Mouse (Mus musculus) cerebellum, postnatal 14 days (tissue): ENCODE measurements around the gene Fam189a2.

Experiments used
- DNase-seq, 2 experiments: peaks; one replicate each; pipeline ENCODE4 v3.0.0; 2021; ENCODE audit warnings: mixed read lengths in 2 of 2

Fam189a2 gene

GRCm38 (mm10) chr19:24030871-24031556, at the start of gene Fam189a2:
Fam189a2 (minus strand) TSS chr19:24031019.
- peak; percentile 24 to 34 for DNase-seq

DNA sequence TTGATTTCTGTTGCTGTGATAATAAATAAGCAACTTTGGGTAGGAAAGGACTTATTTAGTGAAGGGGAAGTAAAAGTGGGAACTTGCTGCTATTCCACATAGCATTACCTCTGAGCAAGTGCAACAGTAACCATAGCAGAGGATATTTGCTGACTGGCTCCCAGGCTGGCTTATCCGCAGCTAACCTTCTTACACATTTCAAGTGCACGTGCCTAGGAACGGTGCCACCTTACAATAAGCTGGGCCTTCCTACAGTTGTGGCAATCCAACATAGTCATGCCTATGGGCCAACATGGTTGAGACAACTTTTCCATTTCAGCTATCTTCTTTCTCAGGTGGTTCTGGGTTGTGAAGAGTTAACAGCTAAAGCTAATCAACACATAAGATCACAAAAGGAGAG, 46.8 kb upstream of the Fam189a2 start:
- no peak for DNase-seq

- DNase-seq: no peak
These were observed 45.7 kb upstream of the Fam189a2 start for GRCm38 (mm10) chr19:24076536-24076935.

DNA sequence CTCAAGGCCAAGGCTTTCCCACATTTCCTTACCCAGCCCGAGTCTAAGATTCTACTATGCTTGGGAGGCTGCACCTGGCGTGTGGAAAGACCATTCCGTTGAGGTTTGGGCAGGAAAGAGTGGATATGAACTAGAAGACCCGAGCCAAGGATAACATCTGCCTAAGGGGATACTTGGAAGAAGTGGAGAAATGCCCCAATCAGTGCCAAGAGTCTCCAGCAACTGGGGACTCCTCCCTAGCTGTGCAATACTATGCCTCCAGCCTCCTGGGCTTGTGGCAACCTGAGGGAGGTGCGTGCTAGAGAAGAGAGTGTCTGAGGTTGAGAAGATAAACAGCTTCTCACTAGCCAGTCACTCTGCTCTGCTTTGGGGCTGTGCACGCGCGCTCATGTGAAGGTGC, 45.1 kb upstream of the Fam189a2 start:
- DNase-seq: no peak

- no peak for DNase-seq
These were observed 42.3 kb upstream of the Fam189a2 start for GRCm38 (mm10) chr19:24073155-24073554.

GRCm38 (mm10) chr19:24064348-24064895, 33.6 kb upstream of the Fam189a2 start:
- no peak for DNase-seq

GRCm38 (mm10) chr19:24063585-24063984, 32.8 kb upstream of the Fam189a2 start:
- DNase-seq: no peak

DNA sequence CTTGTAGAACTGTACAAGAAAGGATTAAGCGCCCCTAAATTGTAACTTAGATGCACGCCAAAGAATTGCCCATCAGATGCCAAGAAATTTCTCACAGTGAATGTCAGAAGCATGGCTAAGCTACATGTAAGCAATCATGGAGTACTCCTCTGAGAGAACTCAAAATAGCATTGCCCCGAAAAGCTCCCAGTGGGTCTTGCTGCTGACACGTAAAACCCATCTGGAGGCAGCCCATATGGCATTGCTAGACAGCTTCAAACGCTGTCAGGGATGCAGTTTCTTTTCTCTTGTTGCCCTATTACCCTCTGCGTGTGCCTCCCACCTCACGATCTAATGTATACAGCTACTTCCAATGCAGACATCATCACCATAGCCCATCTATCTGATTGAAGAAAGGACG, 28.0 kb upstream of the Fam189a2 start:
- DNase-seq: peak; percentile 10 to 15

GRCm38 (mm10) chr19:24058021-24058420, 27.2 kb upstream of the Fam189a2 start:
- peak; percentile 5 to 9 for DNase-seq

DNA sequence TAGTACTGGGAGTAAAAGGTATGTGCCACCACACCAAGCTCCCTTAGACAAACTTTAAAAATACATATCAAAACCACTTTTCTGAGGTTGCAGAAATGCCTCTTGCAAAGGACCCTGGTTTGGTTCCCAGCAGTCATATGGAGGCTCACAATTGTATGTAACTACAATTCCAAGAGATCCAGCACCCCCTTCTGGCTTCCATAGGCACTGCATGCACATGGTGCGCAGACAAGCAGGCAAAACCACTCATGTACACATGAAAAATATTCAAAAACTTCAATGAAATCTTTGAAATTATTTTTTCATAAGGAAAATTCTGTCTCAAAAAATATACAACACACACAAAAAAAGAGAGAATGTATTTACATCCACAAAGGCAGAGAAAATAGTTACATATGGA, 26.1 kb upstream of the Fam189a2 start:
- peak in 1 of 2 experiments; percentile 5 for DNase-seq

DNA sequence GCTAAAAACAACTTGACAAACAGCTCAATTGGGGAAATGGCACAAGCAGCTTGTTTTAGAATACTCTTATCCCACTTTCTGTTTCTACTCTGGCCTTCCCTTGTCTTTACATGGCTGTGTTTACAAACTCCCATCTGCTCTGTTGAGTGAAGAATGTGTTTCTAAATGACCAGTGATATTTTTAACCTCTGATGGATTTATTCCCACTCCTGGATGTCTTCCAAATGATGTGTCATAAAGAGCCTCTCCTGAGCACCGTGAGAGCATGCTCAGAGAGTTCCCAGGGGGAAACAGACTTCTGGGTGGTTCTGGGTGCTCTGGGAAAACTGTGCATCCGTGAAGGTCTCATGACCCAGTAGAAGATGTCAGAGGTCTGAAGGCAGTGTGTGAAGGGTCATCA, 24.1 kb upstream of the Fam189a2 start:
- DNase-seq: peak in 1 of 2 experiments; percentile 31

DNA sequence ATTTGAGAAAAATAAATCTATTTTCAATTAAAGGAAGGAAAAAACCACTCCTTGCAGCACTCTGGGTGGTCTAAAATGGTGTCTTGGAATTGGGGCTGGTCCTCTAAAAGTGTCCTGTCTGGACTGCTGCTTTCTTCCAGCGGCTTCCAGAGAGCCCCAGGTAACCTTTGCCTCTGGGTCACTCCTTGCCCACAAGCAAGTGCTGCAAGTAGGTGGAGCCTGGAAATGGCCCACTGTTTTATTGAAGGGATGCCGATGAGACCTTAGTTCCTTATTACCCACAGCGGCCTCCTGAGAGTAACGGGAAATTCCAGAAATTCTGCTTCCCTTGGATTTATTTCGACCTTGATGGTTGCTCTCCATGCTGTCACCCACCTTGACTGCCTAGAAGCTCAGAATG, 23.4 kb upstream of the Fam189a2 start:
- no peak for DNase-seq

DNA sequence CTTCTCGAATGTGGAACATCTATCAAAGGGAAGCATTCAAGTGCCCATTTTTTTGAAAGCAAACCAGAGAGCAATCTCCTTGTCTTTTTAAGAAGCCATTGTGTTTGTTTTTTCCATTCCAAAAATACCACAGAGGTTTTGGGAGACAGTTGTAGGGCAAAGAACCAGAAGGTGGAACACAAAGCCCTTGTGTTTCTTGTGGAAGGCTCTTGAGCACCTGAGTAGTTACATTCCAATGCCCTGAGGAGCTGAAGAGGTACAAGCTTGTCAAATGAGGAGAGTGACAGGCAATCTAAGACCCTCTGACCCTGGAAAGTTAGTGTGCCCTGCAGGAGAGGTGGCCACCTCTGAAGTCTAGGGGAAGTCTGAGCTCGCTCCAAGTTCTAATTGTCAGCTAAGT, 19.7 kb upstream of the Fam189a2 start:
- DNase-seq: no peak

DNA sequence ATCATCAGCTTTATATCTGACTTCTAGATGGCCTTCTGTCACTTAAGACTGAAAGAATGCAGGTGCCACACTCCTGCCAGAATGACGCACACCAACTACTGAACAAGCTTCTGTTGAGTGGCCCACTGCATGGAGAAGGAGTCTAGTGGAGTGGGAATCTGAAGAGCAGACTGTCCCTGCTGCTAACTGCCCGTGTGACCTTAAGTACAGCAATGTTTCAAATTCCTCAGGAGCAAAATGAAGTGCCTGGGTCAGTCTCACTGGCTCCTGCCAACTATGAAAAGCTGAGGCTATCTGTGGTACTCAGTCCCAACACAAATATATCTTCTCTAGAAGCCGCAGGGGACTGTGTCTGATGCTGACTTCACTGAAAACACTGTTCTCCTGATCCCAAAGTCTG, 18.5 kb upstream of the Fam189a2 start:
- no peak for DNase-seq

- DNase-seq: no peak
These were observed 15.7 kb upstream of the Fam189a2 start for GRCm38 (mm10) chr19:24046395-24046993.

DNA sequence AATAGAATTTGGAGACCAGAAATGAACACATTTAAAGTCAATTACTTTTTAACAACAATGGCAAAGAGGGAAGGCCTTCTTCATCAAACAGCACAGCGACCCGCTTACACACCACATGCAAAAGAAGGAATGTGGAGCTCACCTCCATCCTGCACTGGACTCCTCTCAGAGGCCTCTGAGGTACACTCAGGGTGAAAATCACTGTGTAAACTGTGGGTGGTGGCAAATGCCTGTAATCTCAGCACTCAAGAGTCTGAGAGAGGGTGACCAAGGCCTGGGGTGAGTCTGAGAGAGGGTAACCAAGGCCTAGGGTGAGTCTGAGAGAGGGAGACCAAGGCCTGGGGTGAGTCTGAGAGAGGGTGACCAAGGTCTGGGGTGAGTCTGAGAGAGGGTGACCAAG, 11.6 kb upstream of the Fam189a2 start:
- DNase-seq: no peak

GRCm38 (mm10) chr19:24039061-24039853, 8.4 kb upstream of the Fam189a2 start:
- no peak for DNase-seq

DNA sequence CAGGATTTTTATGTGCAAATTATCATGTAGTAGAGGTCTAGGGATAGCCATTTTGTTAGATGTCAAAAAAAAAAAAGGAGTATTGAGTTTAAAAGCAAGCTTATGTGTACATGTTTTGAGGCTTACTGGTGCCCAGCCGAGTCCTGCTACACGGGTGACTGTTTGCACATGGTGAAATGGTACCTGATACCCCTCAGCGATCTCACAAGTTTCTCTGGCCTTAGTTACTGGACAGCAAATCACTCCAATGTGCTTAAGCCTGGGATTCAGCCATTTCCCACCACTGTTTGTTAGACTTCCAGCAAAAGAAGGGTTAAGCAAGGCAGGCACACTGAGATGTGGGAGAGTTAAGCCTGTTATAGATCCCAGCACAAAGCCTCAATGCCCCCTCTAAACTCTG, 3.5 kb upstream of the Fam189a2 start:
- DNase-seq: no peak

DNA sequence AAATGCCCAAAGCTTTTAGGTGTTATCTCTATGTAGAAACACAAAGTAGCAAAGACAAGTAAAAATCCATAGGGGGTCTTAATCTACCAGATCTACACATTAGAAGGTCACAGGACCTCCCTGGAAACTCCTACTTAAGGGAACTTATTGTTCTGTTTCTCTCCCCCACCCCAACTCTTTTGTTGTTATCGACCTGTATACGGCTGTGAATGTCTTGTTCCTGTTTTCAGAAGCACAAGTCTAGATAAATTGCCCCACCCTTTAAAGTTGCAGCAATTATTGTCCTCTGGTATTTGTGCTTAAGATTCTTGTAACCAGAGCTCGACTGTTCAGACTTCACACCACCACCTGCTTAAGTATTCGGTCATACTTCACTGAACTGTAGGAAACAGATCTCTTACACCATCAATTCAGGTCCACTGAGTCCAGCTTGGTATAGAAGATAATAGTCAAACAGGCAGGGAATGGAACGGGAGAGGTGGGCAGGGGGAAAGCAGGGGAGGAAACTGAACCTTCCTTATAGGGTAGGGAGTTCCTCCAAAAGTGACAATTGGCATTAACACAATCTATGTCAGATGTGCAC, 1.9 kb upstream of the Fam189a2 start:
- DNase-seq: no peak

DNA sequence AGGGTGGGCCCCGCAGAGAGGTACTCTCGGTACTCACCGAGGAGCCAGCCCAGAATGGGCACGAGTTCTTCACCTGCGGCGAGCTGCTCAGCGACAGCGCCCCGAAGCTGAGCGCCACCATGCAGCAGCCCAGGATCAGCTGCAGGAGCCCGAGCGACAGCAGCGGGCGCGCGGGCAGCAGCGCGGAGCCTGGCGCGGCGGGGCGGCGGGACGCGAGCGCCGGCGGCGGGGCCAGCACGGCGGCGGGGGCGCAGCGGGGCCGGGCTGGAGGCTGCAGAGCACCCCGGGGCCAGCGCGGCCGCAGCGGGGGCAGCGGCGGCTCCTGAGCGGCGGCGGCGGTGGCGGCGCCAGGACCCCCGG, 328 bp downstream of the Fam189a2 start:
- DNase-seq: peak; percentile 17 to 39

DNA sequence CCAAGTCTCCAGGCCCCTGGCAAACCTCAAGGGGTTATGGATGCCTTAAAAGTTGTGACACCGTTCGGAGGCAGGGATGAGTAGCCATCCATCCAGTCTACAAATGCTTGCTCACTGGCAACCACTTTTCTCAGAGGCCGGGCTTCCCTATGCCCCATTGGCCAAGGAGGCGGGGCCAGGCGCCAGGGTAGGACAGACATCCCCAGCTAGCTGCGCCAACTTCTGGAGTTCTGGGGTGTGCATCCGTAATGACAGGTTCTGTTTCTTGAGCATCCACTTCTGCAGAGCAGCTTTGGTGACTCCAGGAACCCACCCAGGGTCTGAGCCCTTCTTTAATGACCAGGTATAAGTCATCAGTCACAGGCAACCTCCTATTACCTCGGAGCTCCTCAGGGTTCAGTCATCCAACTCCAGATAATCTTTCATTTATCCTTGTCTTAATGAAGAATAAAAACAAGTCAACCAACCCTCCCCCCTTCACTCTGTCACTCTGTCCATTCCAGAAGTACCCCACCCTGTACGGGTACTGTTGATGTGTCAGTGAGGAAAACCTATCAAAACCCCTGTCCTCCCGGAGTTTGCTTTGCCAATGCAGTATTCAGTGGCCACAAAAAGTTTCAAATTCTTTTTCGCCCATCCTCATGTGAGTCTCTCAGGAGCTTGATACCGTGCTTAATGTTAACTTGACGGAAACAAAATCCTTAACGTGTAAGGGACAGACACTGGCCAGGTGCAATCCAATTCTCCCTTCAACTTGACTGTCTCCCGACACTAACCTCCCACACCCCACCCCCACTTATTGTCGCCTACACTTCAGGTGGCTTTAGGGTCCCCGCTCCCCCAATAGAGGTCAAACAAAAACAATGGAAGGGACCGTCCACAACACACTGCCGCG, 956 bp downstream of the Fam189a2 start:
- peak; percentile 23 to 35 for DNase-seq

DNA sequence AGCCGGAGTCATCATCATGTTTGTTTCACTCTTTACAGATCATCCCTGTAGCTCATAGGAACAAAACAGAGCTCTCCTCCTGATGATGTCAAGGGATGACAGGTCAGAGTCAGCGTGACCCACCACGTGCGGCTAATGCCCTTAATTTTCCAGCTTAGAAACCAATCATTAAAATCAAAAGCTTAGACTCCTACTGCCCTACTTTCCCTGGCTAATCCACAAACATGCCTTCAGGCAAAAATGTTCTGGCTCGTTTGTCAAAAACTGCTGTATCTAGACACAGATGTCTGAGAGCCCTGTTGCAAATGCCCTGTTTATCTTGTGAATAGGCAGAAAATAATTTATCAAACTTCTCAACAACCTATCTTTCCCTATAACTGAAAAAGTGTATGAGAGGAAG, 4.9 kb downstream of the Fam189a2 start:
- no peak for DNase-seq
